Mouse (Mus musculus) cerebral cortex, adult 2 months (tissue): ENCODE results near the gene Tmed2.

Source experiments
- WGBS: fragments of 180-500 bp; shearing (Covaris S2); methylation state at CpG from one replicate; pipeline ENCODE4 v1.1.7; 2018; 5-methylcytosine and 5-hydroxymethylcytosine counted together

The Tmed2 gene

DNA sequence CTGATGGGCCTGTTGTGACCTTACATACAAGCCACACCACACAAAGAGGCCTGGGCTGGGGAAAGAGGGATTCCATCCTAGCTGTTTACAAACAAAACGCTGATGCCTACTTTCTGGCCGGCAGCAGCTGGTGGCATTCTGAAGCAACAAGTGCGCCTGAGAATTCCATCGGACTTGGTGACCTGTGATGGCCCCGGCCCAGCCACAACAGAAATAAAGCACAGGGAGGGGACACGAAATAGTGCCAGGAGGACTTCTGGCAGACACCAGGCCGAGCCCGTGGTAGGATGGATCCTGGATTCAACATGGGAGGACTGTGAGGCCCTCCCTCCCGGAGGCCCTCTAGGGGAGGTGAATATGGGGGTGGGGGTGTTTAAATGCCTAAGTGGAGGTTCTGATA, 11.7 kb upstream of the Tmed2 start:
- 17% methylated on average over 9 of the region's 9 CpGs for WGBS

- 29% methylated on average over 8 of the region's 8 CpGs for WGBS
These were observed 11.3 kb upstream of the Tmed2 start for GRCm38 (mm10) chr5:124529191-124529651.

DNA sequence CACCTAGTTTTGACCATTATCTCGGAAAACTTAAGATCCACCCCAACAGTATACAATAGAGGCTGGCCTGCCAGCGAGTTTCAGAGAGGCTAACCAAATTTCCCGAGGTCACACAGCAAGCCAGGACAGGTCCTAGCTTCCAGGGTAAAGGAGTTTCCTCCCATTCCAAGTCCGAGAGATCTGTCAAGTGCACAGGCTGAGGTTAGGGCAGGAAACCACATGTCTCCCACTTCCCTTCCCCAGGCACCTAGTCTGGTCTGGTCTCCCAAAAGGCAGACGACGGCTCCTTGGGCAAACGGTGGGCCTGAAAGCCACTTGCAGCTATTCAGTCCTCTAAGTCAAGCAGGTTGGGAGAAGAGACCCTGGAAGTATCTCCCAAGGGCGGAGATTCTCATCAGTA, 10.8 kb upstream of the Tmed2 start:
- 47% methylated on average over 8 of the region's 8 CpGs for WGBS

- WGBS, result under 1% methylated on average over 90 of the region's 96 CpGs
These were observed 9.6 kb upstream of the Tmed2 start, which contains the start of gene Rilpl1 for GRCm38 (mm10) chr5:124530655-124531582. Gene Rilpl1, minus strand, starts transcription at chr5:124531391.

DNA sequence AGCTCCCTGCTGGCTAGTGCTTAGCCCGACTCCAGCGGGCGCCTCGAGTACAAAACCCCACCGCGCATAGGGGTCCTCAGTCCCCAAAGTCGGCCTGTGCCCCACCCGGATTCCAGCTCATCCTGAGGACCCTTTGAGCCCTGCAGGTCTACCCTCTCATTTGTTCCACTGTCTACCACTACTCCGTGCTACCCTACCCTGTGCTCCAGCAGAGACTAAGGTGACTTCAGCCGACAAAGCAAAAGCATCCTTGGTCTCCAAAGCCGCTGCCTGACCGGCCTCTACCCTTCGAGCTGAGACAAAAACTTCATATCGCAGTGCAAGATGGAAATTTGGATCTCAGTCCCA, 8.9 kb upstream of the Tmed2 start:
- 11% methylated on average over 14 of the region's 14 CpGs for WGBS

GRCm38 (mm10) chr5:124532451-124532850, 8.0 kb upstream of the Tmed2 start:
- WGBS, result 56% methylated on average over 7 of the region's 7 CpGs

- WGBS, result 77% methylated on average over 5 of the region's 5 CpGs
These were observed 5.5 kb upstream of the Tmed2 start for GRCm38 (mm10) chr5:124535016-124535415.

GRCm38 (mm10) chr5:124536776-124537175, 3.7 kb upstream of the Tmed2 start:
- 3% methylated on average over 17 of the region's 17 CpGs for WGBS

- 58% methylated on average over 16 of the region's 16 CpGs for WGBS
These were observed 1.4 kb upstream of the Tmed2 start for GRCm38 (mm10) chr5:124538813-124539792.

DNA sequence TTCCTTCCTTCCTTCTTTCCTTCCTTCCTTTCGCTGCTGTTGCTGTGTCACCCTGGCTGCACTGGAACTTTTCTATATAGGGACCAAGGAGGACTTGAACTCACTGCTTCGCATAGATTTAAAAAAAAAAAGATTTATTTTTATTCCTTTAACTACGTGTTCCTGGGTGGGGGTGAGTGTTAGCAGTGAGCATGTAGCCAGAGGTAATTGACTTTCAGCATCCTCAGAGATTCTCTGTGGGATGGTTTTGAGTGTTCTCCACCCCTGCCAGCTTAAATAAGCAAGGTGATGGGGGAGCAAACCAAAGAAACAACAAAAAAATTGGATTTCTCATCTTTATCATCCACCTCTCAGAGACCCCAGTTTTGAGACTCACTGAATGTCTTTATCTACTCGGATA, 590 bp upstream of the Tmed2 start:
- 57% methylated on average over 4 of the region's 4 CpGs for WGBS

DNA sequence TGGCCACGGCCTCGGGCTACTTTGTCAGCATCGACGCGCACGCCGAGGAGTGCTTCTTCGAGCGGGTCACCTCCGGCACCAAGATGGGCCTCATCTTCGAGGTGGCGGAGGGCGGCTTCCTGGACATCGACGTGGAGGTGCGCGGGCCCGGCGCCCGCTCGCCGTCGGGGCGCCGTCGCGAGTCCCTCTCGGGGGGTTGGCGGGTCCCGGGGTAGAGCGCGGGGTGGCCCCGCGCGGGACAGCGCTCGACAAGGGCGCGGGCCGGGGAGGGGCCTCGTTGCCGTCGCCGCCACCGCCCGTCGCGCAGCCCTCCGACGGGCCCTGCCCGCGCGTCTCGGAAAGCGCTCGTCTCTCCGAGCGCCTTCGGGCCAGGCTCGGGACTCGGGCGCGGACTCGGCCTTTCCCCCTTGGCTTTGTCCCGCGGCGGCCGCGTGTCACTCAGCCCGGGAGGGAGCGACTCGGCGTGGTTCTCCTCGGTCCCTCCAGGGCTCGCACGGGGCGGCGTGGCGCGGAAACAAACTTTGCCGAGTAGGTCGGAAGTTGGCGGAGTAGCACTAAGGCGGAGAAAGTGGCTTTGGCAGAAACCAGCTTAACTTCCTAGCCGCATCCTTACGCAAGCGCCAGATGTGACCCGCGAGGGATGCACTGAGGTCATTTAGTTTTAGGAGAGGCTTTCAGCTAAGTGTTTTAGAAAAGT, 558 bp downstream of the Tmed2 start:
- under 1% methylated on average over 80 of the region's 89 CpGs for WGBS

DNA sequence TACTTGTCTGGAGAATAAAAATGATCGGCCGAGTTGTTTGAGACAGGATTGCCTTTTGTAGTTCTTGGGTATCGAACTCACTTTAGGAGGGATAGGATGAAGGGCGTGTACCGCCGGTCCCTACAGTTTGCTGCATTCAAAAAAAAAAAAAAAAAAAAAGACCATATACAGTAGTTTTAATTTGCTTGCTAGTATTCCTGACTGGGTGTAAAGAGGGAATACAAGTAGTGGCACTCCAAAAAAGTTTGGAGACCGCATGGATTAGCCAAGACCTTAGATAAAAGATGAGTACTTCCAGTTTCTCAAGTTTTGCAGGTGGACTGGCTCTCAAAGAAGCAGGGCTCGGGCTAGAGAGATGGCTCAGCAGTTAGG, 1.1 kb downstream of the Tmed2 start:
- WGBS, result 8% methylated on average over 8 of the region's 8 CpGs

GRCm38 (mm10) chr5:124550737-124551136, 10.2 kb downstream of the Tmed2 start:
- WGBS, result 68% methylated on average over 4 of the region's 4 CpGs

DNA sequence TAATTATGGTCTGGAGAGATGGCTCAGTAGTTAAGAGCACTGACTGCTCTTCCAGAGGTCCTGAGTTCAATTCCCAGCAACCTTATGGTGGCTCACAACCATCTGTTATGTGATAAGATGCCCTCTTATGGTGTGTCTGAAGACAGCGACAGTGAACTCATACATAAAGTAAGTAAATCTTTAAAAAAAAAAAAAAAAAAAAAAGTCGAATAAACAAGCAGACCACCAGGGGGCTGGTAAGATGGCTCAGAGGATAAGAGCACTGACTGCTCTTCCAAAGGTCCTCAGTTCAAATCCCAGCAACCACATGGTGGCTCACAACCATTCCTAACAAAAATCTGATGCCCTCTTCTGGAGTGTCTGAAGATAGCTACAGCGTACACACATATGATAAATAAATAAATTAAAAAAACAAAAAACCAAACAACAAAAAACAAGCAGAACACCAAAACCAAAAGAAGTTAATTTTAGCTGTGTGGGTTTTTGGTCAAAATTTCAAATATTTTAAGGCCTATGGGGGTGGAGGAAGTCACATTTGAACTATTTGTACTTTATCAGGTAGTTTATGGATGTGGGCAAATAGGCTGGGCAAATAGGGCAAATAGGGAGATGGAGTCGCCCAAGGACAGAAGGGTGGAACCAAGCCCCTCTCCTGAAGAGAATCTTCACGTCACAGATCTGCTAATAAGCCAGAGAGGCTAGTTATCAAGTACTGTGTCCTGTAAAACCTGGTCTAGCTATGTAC, 11.0 kb downstream of the Tmed2 start:
- WGBS, result 23% methylated on average over 5 of the region's 5 CpGs

- 2% methylated on average over 9 of the region's 9 CpGs for WGBS
These were observed 11.6 kb downstream of the Tmed2 start for GRCm38 (mm10) chr5:124552094-124552472.

DNA sequence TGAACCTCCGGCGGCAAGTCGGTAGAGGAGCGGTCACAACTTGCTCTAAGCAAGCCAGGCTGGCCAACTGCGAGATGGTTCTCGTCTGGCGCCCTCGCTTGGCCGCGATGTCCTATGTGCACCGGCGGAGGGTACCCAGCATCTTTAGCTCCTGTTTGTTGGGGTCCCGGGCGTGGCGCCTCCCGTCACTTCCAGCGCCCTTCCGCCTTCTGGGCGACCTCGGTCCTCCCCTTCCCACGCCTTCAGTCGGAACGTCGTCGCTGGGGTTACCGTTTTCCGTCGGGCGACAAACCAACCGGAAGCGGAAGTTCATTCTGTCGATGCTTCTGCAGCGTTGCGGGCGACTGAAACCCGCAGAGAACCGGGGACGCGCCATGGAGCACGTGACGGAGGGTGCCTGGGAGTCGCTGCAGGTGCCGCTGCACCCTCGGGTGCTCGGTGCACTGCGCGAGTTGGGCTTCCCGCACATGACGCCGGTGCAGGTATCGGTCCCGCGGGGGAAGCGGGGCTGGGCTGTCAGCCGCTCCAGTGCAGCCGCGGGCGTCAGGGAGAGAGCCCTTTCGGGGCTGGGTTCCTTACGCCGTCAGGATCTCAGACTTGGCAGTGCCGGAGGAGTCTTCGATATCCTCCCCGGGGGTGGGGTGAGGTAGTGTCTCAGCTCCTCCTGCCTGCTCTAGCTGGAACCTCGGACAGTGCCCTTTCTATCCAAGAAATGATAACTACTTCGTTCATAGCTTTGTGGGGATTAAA, 12.2 kb downstream of the Tmed2 start, which contains the start of gene Ddx55:
Gene Ddx55, plus strand, starts transcription at position 307 of the 750 bp plus-strand sequence.
- WGBS, result under 1% methylated on average over 66 of the region's 66 CpGs

DNA sequence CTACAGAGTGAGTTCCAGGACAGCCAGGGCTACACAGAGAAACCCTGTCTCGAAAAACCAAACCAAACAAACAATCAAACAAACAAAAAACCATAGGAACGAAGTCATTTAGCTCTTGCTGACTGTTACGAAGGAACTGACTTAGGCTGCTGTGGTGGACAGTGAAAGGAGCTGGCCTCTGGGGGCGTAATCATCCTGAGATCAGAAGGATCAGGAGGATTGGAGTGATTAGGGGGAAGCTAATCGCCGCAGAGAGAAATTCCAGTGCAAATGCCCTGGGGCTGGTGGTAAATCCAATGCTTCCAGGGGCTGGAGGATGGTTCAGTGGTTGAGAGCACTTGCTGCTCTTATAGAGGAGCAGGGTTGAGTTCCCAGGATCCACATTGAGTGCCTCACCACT, 13.1 kb downstream of the Tmed2 start:
- 60% methylated on average over 6 of the region's 6 CpGs for WGBS

DNA sequence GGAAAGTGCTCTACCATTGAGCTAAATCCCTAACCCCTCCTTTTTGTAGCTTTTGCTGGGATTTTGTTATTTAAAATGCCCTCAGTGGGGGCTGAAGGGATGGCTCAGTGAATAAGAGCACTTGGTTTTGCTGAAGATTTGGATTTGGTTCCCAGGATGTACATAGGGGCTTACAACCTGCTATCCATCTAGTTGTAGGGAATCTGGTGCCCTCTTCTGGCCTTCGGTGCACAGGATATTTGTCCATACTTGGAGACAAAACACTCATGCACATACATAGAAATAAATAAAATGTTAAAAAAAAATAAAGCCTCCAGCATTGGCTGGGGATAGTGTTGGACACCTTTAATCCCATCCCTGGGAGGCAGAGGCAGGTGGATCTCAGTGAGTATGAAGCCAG, 14.7 kb downstream of the Tmed2 start:
- WGBS, result 71% methylated on average over 1 of the region's 1 CpGs

GRCm38 (mm10) chr5:124571068-124571467, 30.6 kb downstream of the Tmed2 start:
- 56% methylated on average over 12 of the region's 12 CpGs for WGBS

GRCm38 (mm10) chr5:124575467-124575866, 35.0 kb downstream of the Tmed2 start:
- WGBS, result 91% methylated on average over 7 of the region's 7 CpGs
